Mouse (Mus musculus): ENCODE data around the gene Gsk3a. TPM values are rescaled to one million over a fixed set of nuclear protein-coding genes. Genes with fewer than 3 reads are reported as not detected.

The Gsk3a gene
- polyA plus RNA-seq, 1 experiment from 2014 or later = 13.6 TPM

GRCm38 (mm10) chr7:25190806-25191205, 46.8 kb downstream of the Gsk3a start:
- H3K9ac ChIP-seq (ENCODE audit: low read length) = no peak overlapping the region
- H3K27me3 ChIP-seq (replicated peaks; ENCODE audit: control insufficient read depth, insufficient read depth, low read length) = no peaks in the 10 kb centered on the region
- no peaks in the 10 kb centered on the region for H3K36me3 ChIP-seq (ENCODE audit: control insufficient read depth, insufficient read depth, low read length)
- H3K4me2 ChIP-seq (ENCODE audit: low read length) = no peak overlapping the region
- no peak overlapping the region for H3K4me3 ChIP-seq (ENCODE audit: low read depth, low read length)
- no peak overlapping the region for H3K27ac ChIP-seq (ENCODE audit: low read depth)
- H3K4me1 ChIP-seq (replicated peaks; ENCODE audit: control insufficient read depth, insufficient read depth, low read length) = no peaks in the 10 kb centered on the region
- no peak for ATAC-seq (replicated peaks; ENCODE audit: low FRiP score, low TSS enrichment, low read depth)
- no peak for DNase-seq (ENCODE audit: low spot score)
- no peaks in the 10 kb centered on the region for H3K9me3 ChIP-seq (ENCODE audit: control insufficient read depth, low read length)
- WGBS = 86% methylated on average over 11 of the region's 11 CpGs

GRCm38 (mm10) chr7:25187662-25188650, 49.7 kb downstream of the Gsk3a start:
- H3K4me3 ChIP-seq (ENCODE audit: low read depth, low read length) = no peak overlapping the region
- DNase-seq (ENCODE audit: low spot score) = peak; percentile 95
- H3K9me3 ChIP-seq (ENCODE audit: control insufficient read depth, low read length) = no peaks in the 10 kb centered on the region
- H3K27me3 ChIP-seq (replicated peaks; ENCODE audit: control insufficient read depth, insufficient read depth, low read length) = peaks cover 15% of the 10 kb centered on the region
- no peak overlapping the region for H3K27ac ChIP-seq (ENCODE audit: low read depth)
- no peaks in the 10 kb centered on the region for H3K36me3 ChIP-seq (ENCODE audit: control insufficient read depth, insufficient read depth, low read length)
- H3K4me2 ChIP-seq (ENCODE audit: low read length) = no peak overlapping the region
- no peaks in the 10 kb centered on the region for H3K4me1 ChIP-seq (replicated peaks; ENCODE audit: control insufficient read depth, insufficient read depth, low read length)
- no peak overlapping the region for H3K9ac ChIP-seq (ENCODE audit: low read length)
- WGBS = 20% methylated on average over 21 of the region's 21 CpGs
- ATAC-seq (replicated peaks; ENCODE audit: low FRiP score, low TSS enrichment, low read depth) = peak; percentile 85

GRCm38 (mm10) chr7:25184091-25184490, 53.6 kb downstream of the Gsk3a start:
- H3K27ac ChIP-seq (ENCODE audit: low read depth) = no peak overlapping the region
- DNase-seq (ENCODE audit: low spot score) (no peak), ATAC-seq (replicated peaks; ENCODE audit: low FRiP score, low TSS enrichment, low read depth) (no peak)
- H3K9ac ChIP-seq (ENCODE audit: low read length) = no peak overlapping the region
- H3K4me1 ChIP-seq (replicated peaks; ENCODE audit: control insufficient read depth, insufficient read depth, low read length) = peaks cover 6% of the 10 kb centered on the region; the same call in 1 of the 2 replicates
- no peak overlapping the region for H3K4me3 ChIP-seq (ENCODE audit: low read depth, low read length)
- H3K9me3 ChIP-seq (ENCODE audit: control insufficient read depth, low read length) = no peaks in the 10 kb centered on the region
- no peak overlapping the region for H3K4me2 ChIP-seq (ENCODE audit: low read length)
- H3K36me3 ChIP-seq (ENCODE audit: control insufficient read depth, insufficient read depth, low read length) = no peaks in the 10 kb centered on the region
- WGBS = 73% methylated on average over 6 of the region's 6 CpGs
- H3K27me3 ChIP-seq (replicated peaks; ENCODE audit: control insufficient read depth, insufficient read depth, low read length) = peaks cover 50% of the 10 kb centered on the region

- Histone ChIP-seq H3K36me3 (ENCODE audit: control insufficient read depth, insufficient read depth, low read length) (no peaks in the 10 kb centered on the region), H3K4me2 (ENCODE audit: low read length) (0 out of 2 replicates have a peak overlapping the region, but pooled peaks have one; percentile 8), H3K27ac (ENCODE audit: low read depth) (no peak overlapping the region), H3K9ac (ENCODE audit: low read length) (no peak overlapping the region), H3K4me1 (replicated peaks; ENCODE audit: control insufficient read depth, insufficient read depth, low read length) (peaks cover 9% of the 10 kb centered on the region; the same call in 1 of the 2 replicates), H3K27me3 (replicated peaks; ENCODE audit: control insufficient read depth, insufficient read depth, low read length) (peaks cover 73% of the 10 kb centered on the region), H3K4me3 (ENCODE audit: low read depth, low read length) (no peak overlapping the region), H3K9me3 (ENCODE audit: control insufficient read depth, low read length) (no peaks in the 10 kb centered on the region)
- ATAC-seq (replicated peaks; ENCODE audit: low FRiP score, low TSS enrichment, low read depth) = no peak
- no peak for DNase-seq (ENCODE audit: low spot score)
- WGBS = 8% methylated on average over 21 of the region's 21 CpGs
Observed at GRCm38 (mm10) chr7:25181814-25182213, 55.8 kb downstream of the Gsk3a start.

GRCm38 (mm10) chr7:25181331-25181790, 56.3 kb downstream of the Gsk3a start:
- Histone ChIP-seq H3K4me3 (ENCODE audit: low read depth, low read length) (no peak overlapping the region), H3K27ac (ENCODE audit: low read depth) (no peak overlapping the region), H3K4me1 (replicated peaks; ENCODE audit: control insufficient read depth, insufficient read depth, low read length) (peaks cover 9% of the 10 kb centered on the region; the same call in 1 of the 2 replicates), H3K4me2 (ENCODE audit: low read length) (0 out of 2 replicates have a peak overlapping the region, but pooled peaks have one; percentile 8), H3K9ac (ENCODE audit: low read length) (no peak overlapping the region), H3K36me3 (ENCODE audit: control insufficient read depth, insufficient read depth, low read length) (no peaks in the 10 kb centered on the region), H3K27me3 (replicated peaks; ENCODE audit: control insufficient read depth, insufficient read depth, low read length) (peaks cover 78% of the 10 kb centered on the region), H3K9me3 (ENCODE audit: control insufficient read depth, low read length) (no peaks in the 10 kb centered on the region)
- DNase-seq (ENCODE audit: low spot score) (peak; percentile 67), ATAC-seq (replicated peaks; ENCODE audit: low FRiP score, low TSS enrichment, low read depth) (no peak)
- 2% methylated on average over 15 of the region's 15 CpGs for WGBS

GRCm38 (mm10) chr7:25180512-25180911, 57.1 kb downstream of the Gsk3a start:
- peaks cover 86% of the 10 kb centered on the region for H3K27me3 ChIP-seq (replicated peaks; ENCODE audit: control insufficient read depth, insufficient read depth, low read length)
- 5% methylated on average over 6 of the region's 6 CpGs for WGBS
- H3K27ac ChIP-seq (ENCODE audit: low read depth) = no peak overlapping the region
- H3K9ac ChIP-seq (ENCODE audit: low read length) = no peak overlapping the region
- H3K4me3 ChIP-seq (ENCODE audit: low read depth, low read length) = no peak overlapping the region
- ATAC-seq (replicated peaks; ENCODE audit: low FRiP score, low TSS enrichment, low read depth) (no peak), DNase-seq (ENCODE audit: low spot score) (no peak)
- no peaks in the 10 kb centered on the region for H3K36me3 ChIP-seq (ENCODE audit: control insufficient read depth, insufficient read depth, low read length)
- no peak overlapping the region for H3K4me2 ChIP-seq (ENCODE audit: low read length)
- peaks cover 9% of the 10 kb centered on the region; the same call in 1 of the 2 replicates for H3K4me1 ChIP-seq (replicated peaks; ENCODE audit: control insufficient read depth, insufficient read depth, low read length)
- H3K9me3 ChIP-seq (ENCODE audit: control insufficient read depth, low read length) = no peaks in the 10 kb centered on the region

- DNase-seq (ENCODE audit: low spot score) (peak; percentile 86), ATAC-seq (replicated peaks; ENCODE audit: low FRiP score, low TSS enrichment, low read depth) (peak; percentile 87)
- no peaks in the 10 kb centered on the region for H3K36me3 ChIP-seq (ENCODE audit: control insufficient read depth, insufficient read depth, low read length)
- H3K4me1 ChIP-seq (replicated peaks; ENCODE audit: control insufficient read depth, insufficient read depth, low read length) = peaks cover 9% of the 10 kb centered on the region; the same call in 1 of the 2 replicates
- no peak within 1 kb of the TSS for H3K27ac ChIP-seq (ENCODE audit: low read depth)
- peaks cover 90% of the 10 kb centered on the region for H3K27me3 ChIP-seq (replicated peaks; ENCODE audit: control insufficient read depth, insufficient read depth, low read length)
- under 1% methylated on average over 50 of the region's 56 CpGs for WGBS
- H3K4me2 ChIP-seq (ENCODE audit: low read length) = peak within 1 kb of the TSS; percentile 86
- H3K4me3 ChIP-seq (ENCODE audit: low read depth, low read length) = peak within 1 kb of the TSS; percentile 42
- no peaks in the 10 kb centered on the region for H3K9me3 ChIP-seq (ENCODE audit: control insufficient read depth, low read length)
- no peak within 1 kb of the TSS for H3K9ac ChIP-seq (ENCODE audit: low read length)
Observed at GRCm38 (mm10) chr7:25179606-25180161, 58.0 kb downstream of the Gsk3a start, which contains the start of gene Pou2f2. Gene Pou2f2, minus strand, starts transcription at chr7:25179726.

- DNase-seq (ENCODE audit: low spot score) (peak; percentile 66), ATAC-seq (replicated peaks; ENCODE audit: low FRiP score, low TSS enrichment, low read depth) (peak; percentile 78)
- Histone ChIP-seq H3K4me2 (ENCODE audit: low read length) (peak overlapping the region; percentile 86), H3K4me1 (replicated peaks; ENCODE audit: control insufficient read depth, insufficient read depth, low read length) (peaks cover 9% of the 10 kb centered on the region; the same call in 1 of the 2 replicates), H3K27me3 (replicated peaks; ENCODE audit: control insufficient read depth, insufficient read depth, low read length) (peaks cover 83% of the 10 kb centered on the region), H3K9ac (ENCODE audit: low read length) (no peak overlapping the region), H3K36me3 (ENCODE audit: control insufficient read depth, insufficient read depth, low read length) (no peaks in the 10 kb centered on the region), H3K4me3 (ENCODE audit: low read depth, low read length) (peak overlapping the region; percentile 42), H3K9me3 (ENCODE audit: control insufficient read depth, low read length) (no peaks in the 10 kb centered on the region), H3K27ac (ENCODE audit: low read depth) (no peak overlapping the region)
- under 1% methylated on average over 52 of the region's 56 CpGs for WGBS
Observed at GRCm38 (mm10) chr7:25178787-25179605, 58.7 kb downstream of the Gsk3a start.
